Mouse (Mus musculus): ENCODE measurements around the gene Zfp965.
"Not testable (repeated sequence)": the region's sequence is repeated elsewhere in the genome, so short reads cannot be mapped to it uniquely, and the experiment has no call there.

The Zfp965 gene

DNA sequence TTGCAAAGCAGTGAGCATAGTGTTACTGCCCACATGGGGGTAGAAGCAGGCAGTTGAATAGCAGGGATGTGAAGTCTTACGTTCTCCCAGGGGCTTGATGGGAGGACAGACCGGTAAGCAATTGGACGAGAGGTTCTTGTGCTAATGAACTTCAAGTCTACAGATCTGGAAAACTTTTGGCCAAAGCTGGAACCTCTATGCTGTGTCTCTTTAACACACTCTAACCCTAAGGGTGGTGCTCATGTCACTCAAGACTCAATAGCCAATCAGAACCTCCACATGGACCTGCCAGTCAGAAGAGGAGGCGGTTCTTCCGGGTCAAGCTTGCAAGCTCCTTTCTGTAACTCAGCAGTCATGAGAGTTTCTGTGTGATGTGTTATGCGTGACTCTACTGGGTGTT, at the start of gene Zfp965:
Gene Zfp965 (plus strand): TSS at position 301 of the 400 bp plus-strand sequence.
- DNase-seq (ENCODE audit: low spot score in 2 of 2), result not testable (repeated sequence)

DNA sequence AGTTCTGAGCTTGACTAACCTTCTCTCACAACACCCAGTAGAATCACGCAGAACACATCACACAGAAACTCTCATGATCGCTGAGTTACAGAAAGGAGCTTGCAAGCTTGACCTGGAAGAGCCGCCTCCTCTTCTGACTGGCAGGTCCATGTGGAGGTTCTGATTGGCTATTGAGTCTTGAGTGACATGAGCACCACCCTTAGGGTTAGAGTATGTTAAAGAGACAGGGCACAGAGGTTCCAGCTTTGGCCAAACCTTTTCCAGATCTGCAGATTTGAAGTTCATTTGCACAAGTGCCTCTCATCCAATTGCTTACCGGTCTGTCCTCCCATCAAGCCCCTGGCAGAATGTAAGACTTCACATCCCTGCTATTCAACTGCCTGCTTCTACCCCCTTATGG, 34.1 kb upstream of the Zfp965 start, which contains the start of gene Gm4724:
Gene Gm4724 (minus strand): TSS at position 101 of the 400 bp plus-strand sequence.
- not testable (repeated sequence) for DNase-seq (ENCODE audit: low spot score in 2 of 2)
